Mouse (Mus musculus) embryonic facial prominence, embryonic 11.5 days (tissue): ENCODE measurements around the gene Tnrc18. TPM values are rescaled to one million over a fixed set of nuclear protein-coding genes. Genes with fewer than 3 reads are reported as not detected.

Experiments used
- ATAC-seq: fragments of 200-750 bp; cut with Nextera tagmentation; replicated peaks from 2 replicates; pipeline ENCODE4 v1.8.0; 2017; ENCODE audit warnings: low read depth; ENCODE audit not compliant: insufficient number of reproducible peaks, low FRiP score, low TSS enrichment
- DNase-seq: peaks from one replicate; pipeline ENCODE4 v3.0.0-alpha.2; 2015; ENCODE audit warnings: low spot score
- H3K27ac ChIP-seq: fragments of 300-500 bp; sonication (generic); replicated peaks from 2 replicates; pipeline ENCODE4 v1.5.1; 2014; ENCODE audit warnings: mild to moderate bottlenecking, low read depth, low read length, control low read depth
- H3K27me3 ChIP-seq: fragments of 300-500 bp; sonication (generic); 2 replicates; pipeline ENCODE4 v1.6.1; 2014; ENCODE audit warnings: mild to moderate bottlenecking, low read length, moderate library complexity, mixed read lengths; ENCODE audit not compliant: control insufficient read depth, insufficient read depth
- H3K36me3 ChIP-seq: fragments of 300-500 bp; sonication (generic); replicated peaks from 2 replicates; pipeline ENCODE4 v1.6.1; 2014; ENCODE audit warnings: low read depth, mild to moderate bottlenecking, low read length, moderate library complexity, mixed read lengths; ENCODE audit not compliant: control insufficient read depth, insufficient read depth
- H3K4me1 ChIP-seq: fragments of 300-500 bp; sonication (generic); 2 replicates; pipeline ENCODE4 v1.6.1; 2014; ENCODE audit warnings: low read length, mixed read lengths; ENCODE audit not compliant: control insufficient read depth, insufficient read depth
- H3K4me2 ChIP-seq: fragments of 300-500 bp; sonication (generic); 2 replicates; pipeline ENCODE4 v1.6.1; 2014; ENCODE audit warnings: low read depth, mild to moderate bottlenecking, control low read depth, low read length, moderate library complexity
- H3K4me3 ChIP-seq: fragments of 300-500 bp; sonication (generic); 2 replicates; pipeline ENCODE4 v1.5.1; 2014; ENCODE audit warnings: low read depth, low read length, control low read depth
- H3K9ac ChIP-seq: fragments of 300-500 bp; sonication (generic); replicated peaks from 2 replicates; pipeline ENCODE4 v1.6.1; 2014; ENCODE audit warnings: mild to moderate bottlenecking, control low read depth, low read length
- H3K9me3 ChIP-seq: fragments of 300-500 bp; sonication (generic); replicated peaks from 2 replicates; pipeline ENCODE4 v1.6.1; 2016; ENCODE audit warnings: mild to moderate bottlenecking, low read length, inconsistent platforms, mixed read lengths; ENCODE audit not compliant: control insufficient read depth
- WGBS: fragments of 180-500 bp; shearing (Covaris S2); extraction: QIAGEN DNeasy Blood & Tissue Kit; methylation state at CpG from one replicate; pipeline ENCODE4 v1.1.7; 2014; 5-methylcytosine and 5-hydroxymethylcytosine counted together
- polyA plus RNA-seq: library from polyadenylated mRNA; unstranded; fragments of >200 nt; fragmentation: Nextera tagmentation; extraction: Ambion mirVana; gene quantifications from 2 replicates; pipeline ENCODE4 v1.2.1, GENCODE M21; 2014

Gene Tnrc18
- polyA plus RNA-seq, 1 experiment from 2014 or later = 26.4 TPM

- H3K4me1 ChIP-seq = no peaks in the 10 kb centered on the region
- DNase-seq (no peak), ATAC-seq (no peak)
- H3K4me3 ChIP-seq = no peak overlapping the region
- no peak overlapping the region for H3K9ac ChIP-seq
- H3K27ac ChIP-seq = no peak overlapping the region
- H3K4me2 ChIP-seq = no peak overlapping the region
- no peaks in the 10 kb centered on the region for H3K27me3 ChIP-seq
- 93% methylated on average over 12 of the region's 12 CpGs for WGBS
- peaks cover 57% of the 10 kb centered on the region for H3K36me3 ChIP-seq
- H3K9me3 ChIP-seq = no peaks in the 10 kb centered on the region
Measured at GRCm38 (mm10) chr5:142730295-142730694, 87.2 kb downstream of the Tnrc18 start.

DNA sequence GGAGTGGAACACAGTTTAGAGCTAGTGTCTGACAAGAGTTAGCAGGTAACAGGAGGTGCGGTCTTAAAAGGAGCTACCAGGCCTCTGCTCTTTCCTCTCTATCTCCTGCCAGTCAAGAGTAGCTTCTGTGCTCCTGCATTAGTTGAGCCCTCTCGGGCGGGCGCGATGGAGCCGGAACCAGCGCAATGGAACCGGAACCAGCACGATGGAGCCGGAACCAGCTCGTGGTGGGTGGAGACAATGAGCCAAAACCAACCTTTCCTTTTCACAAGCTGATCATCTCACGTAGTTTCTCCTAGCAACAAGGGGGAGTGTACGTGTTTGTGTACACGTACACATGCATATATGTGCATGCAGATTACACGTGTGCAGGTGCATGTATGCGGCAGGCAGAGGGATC lies 89.2 kb downstream of the Tnrc18 start:
- DNase-seq = no peak
- Histone ChIP-seq H3K27ac (no peak overlapping the region), H3K9ac (no peak overlapping the region), H3K4me2 (no peak overlapping the region), H3K27me3 (no peaks in the 10 kb centered on the region), H3K36me3 (peaks cover 48% of the 10 kb centered on the region), H3K9me3 (no peaks in the 10 kb centered on the region), H3K4me3 (no peak overlapping the region), H3K4me1 (no peaks in the 10 kb centered on the region; the same call in 1 of the 2 replicates)
- no peak for ATAC-seq
- 95% methylated on average over 16 of the region's 16 CpGs for WGBS

- H3K4me2 ChIP-seq = no peak overlapping the region
- H3K4me1 ChIP-seq = no peaks in the 10 kb centered on the region; the same call in 1 of the 2 replicates
- no peaks in the 10 kb centered on the region for H3K27me3 ChIP-seq
- no peak overlapping the region for H3K4me3 ChIP-seq
- ATAC-seq (no peak), DNase-seq (no peak)
- no peaks in the 10 kb centered on the region for H3K9me3 ChIP-seq
- no peak overlapping the region for H3K9ac ChIP-seq
- H3K36me3 ChIP-seq = peaks cover 38% of the 10 kb centered on the region
- 87% methylated on average over 6 of the region's 6 CpGs for WGBS
- no peak overlapping the region for H3K27ac ChIP-seq
Measured at GRCm38 (mm10) chr5:142726748-142727147, 90.7 kb downstream of the Tnrc18 start.

DNA sequence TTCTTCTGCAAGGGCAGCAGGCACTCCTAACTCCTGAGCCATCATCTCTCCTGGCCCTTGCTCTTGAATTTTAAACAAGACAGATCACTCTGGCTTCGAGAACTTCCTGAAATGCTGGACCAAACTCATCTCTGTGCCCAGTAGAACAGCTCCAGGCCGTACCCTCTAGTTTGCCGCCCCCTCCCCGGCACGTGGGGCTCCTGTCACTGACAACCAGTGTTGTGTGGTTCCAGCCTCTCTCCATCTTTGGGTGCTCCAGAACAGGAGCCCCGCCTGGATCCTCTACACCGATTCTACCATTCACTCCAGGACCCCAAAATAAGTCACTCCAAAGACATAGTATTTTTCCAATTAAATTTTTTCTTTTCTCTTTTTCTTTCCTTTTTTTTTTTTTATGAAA lies 93.2 kb downstream of the Tnrc18 start:
- H3K27me3 ChIP-seq = no peaks in the 10 kb centered on the region
- H3K36me3 ChIP-seq = peaks cover 22% of the 10 kb centered on the region
- DNase-seq (no peak), ATAC-seq (no peak)
- no peaks in the 10 kb centered on the region for H3K9me3 ChIP-seq
- no peak overlapping the region for H3K4me2 ChIP-seq
- no peak overlapping the region for H3K4me3 ChIP-seq
- no peak overlapping the region for H3K9ac ChIP-seq
- WGBS = 93% methylated on average over 7 of the region's 7 CpGs
- no peaks in the 10 kb centered on the region; the same call in 1 of the 2 replicates for H3K4me1 ChIP-seq
- H3K27ac ChIP-seq = no peak overlapping the region

DNA sequence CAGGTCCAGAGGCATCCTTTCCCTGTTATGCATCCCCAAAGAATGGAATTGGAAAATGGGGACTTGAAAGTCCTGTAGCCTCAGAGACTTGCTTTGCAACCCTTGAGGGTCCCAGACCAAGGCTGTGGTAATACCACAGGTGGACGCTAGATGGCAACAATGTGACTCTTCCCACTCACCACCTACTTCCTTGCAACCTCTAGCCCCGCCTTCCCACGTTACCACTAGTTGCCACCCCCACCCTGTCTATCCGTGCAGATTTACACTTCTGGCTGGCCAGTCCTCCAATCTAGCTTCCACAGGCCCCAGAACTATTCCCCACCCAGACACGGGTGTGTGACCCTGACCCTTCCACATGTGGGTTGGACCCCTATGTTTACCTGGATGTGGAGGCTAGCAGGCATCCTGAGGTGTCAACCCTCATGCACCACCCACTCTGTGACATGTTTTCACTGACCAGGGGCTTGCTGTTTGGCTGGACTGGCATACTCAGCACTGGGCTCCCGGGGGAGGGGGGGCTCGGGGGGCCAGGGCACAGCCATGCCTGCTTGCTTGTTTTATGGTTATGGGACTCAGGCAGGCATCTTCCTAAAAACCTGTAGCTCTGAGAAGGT lies 93.8 kb downstream of the Tnrc18 start:
- no peak overlapping the region for H3K27ac ChIP-seq
- no peak overlapping the region for H3K9ac ChIP-seq
- no peaks in the 10 kb centered on the region for H3K27me3 ChIP-seq
- no peak overlapping the region for H3K4me3 ChIP-seq
- H3K9me3 ChIP-seq = no peaks in the 10 kb centered on the region
- DNase-seq (peak; percentile 86), ATAC-seq (peak; percentile 70)
- 17% methylated on average over 7 of the region's 7 CpGs for WGBS
- H3K4me2 ChIP-seq = no peak overlapping the region
- H3K36me3 ChIP-seq = peaks cover 20% of the 10 kb centered on the region
- no peaks in the 10 kb centered on the region; the same call in 1 of the 2 replicates for H3K4me1 ChIP-seq

- no peak for ATAC-seq
- 84% methylated on average over 13 of the region's 13 CpGs for WGBS
Measured at GRCm38 (mm10) chr5:142719897-142720296, 97.6 kb downstream of the Tnrc18 start.

GRCm38 (mm10) chr5:142718486-142718885 lies 99.0 kb downstream of the Tnrc18 start:
- ATAC-seq (no peak), DNase-seq (no peak)
- H3K9ac ChIP-seq = no peak overlapping the region
- H3K27me3 ChIP-seq = no peaks in the 10 kb centered on the region
- no peak overlapping the region for H3K27ac ChIP-seq
- H3K4me2 ChIP-seq = no peak overlapping the region
- H3K4me1 ChIP-seq = no peaks in the 10 kb centered on the region
- H3K36me3 ChIP-seq = no peaks in the 10 kb centered on the region
- WGBS = 56% methylated on average over 25 of the region's 25 CpGs
- no peak overlapping the region for H3K4me3 ChIP-seq
- H3K9me3 ChIP-seq = no peaks in the 10 kb centered on the region

More at GRCm38 (mm10) chr5:142719897-142720296, 97.6 kb downstream of the Tnrc18 start:
- no peaks in the 10 kb centered on the region; the same call in 1 of the 2 replicates for H3K4me1 ChIP-seq
- H3K36me3 ChIP-seq = no peaks in the 10 kb centered on the region
- DNase-seq = no peak
- no peak overlapping the region for H3K27ac ChIP-seq
- H3K9me3 ChIP-seq = no peaks in the 10 kb centered on the region
- no peak overlapping the region for H3K4me3 ChIP-seq
- no peaks in the 10 kb centered on the region for H3K27me3 ChIP-seq
- no peak overlapping the region for H3K9ac ChIP-seq
- no peak overlapping the region for H3K4me2 ChIP-seq

- ATAC-seq = peak; percentile 14
- Histone ChIP-seq H3K9me3 (no peaks in the 10 kb centered on the region), H3K4me1 (no peaks in the 10 kb centered on the region), H3K36me3 (no peaks in the 10 kb centered on the region), H3K9ac (no peak overlapping the region), H3K4me3 (no peak overlapping the region), H3K4me2 (no peak overlapping the region), H3K27me3 (no peaks in the 10 kb centered on the region), H3K27ac (no peak overlapping the region)
- WGBS = 21% methylated on average over 4 of the region's 4 CpGs
- DNase-seq = peak; percentile 85
Measured at GRCm38 (mm10) chr5:142718037-142718436, 99.4 kb downstream of the Tnrc18 start.
